Mouse (Mus musculus) spleen, adult 12 weeks (tissue): Measurements from ENCODE around the gene Espnl.

ENCODE experiments used
- DNase-seq: peaks from one replicate; pipeline ENCODE4 v3.0.0; 2022; ENCODE audit warnings: low spot score

Espnl gene

GRCm38 (mm10) chr1:91317656-91318055 lies 4.2 kb upstream of the Espnl start:
- DNase-seq = no peak

- DNase-seq = no peak
Measured at GRCm38 (mm10) chr1:91324646-91325045, 2.8 kb downstream of the Espnl start.

- no peak for DNase-seq
Measured at GRCm38 (mm10) chr1:91325488-91326042, 3.7 kb downstream of the Espnl start.

GRCm38 (mm10) chr1:91332102-91332501 lies 10.2 kb downstream of the Espnl start:
- DNase-seq = no peak

- DNase-seq = no peak
Measured at GRCm38 (mm10) chr1:91333582-91333981, 11.7 kb downstream of the Espnl start.

GRCm38 (mm10) chr1:91337355-91337754 lies 15.5 kb downstream of the Espnl start:
- DNase-seq = no peak

- DNase-seq = no peak
Measured at GRCm38 (mm10) chr1:91344001-91344400, 22.1 kb downstream of the Espnl start.

- no peak for DNase-seq
Measured at GRCm38 (mm10) chr1:91344921-91345685, 23.2 kb downstream of the Espnl start.

GRCm38 (mm10) chr1:91346892-91347291 lies 25.0 kb downstream of the Espnl start:
- peak; percentile 40 for DNase-seq

- no peak for DNase-seq
Measured at GRCm38 (mm10) chr1:91350841-91351240, 29.0 kb downstream of the Espnl start, which contains the start of gene Klhl30. TSS of gene Klhl30 (plus strand) at chr1:91351016.

- no peak for DNase-seq
Measured at GRCm38 (mm10) chr1:91351249-91351648, 29.4 kb downstream of the Espnl start.

GRCm38 (mm10) chr1:91352277-91352676 lies 30.4 kb downstream of the Espnl start:
- no peak for DNase-seq

GRCm38 (mm10) chr1:91356105-91356504 lies 34.2 kb downstream of the Espnl start:
- DNase-seq = no peak

- no peak for DNase-seq
Measured at GRCm38 (mm10) chr1:91362113-91362512, 40.2 kb downstream of the Espnl start.

GRCm38 (mm10) chr1:91364822-91365644 lies 43.2 kb downstream of the Espnl start:
- no peak for DNase-seq

GRCm38 (mm10) chr1:91365816-91366214 lies 43.9 kb downstream of the Espnl start:
- no peak for DNase-seq

- DNase-seq = peak; percentile 78
Measured at GRCm38 (mm10) chr1:91366215-91367108, 44.6 kb downstream of the Espnl start, which contains the start of gene Erfe. TSS of gene Erfe (plus strand) at chr1:91366430.

GRCm38 (mm10) chr1:91367295-91367694 lies 45.4 kb downstream of the Espnl start:
- no peak for DNase-seq

GRCm38 (mm10) chr1:91369408-91369807 lies 47.5 kb downstream of the Espnl start:
- no peak for DNase-seq

- no peak for DNase-seq
Measured at GRCm38 (mm10) chr1:91370055-91370454, 48.2 kb downstream of the Espnl start.

GRCm38 (mm10) chr1:91373414-91373835 lies 51.5 kb downstream of the Espnl start:
- DNase-seq = peak; percentile 43
